In the genomic region with DNA sequence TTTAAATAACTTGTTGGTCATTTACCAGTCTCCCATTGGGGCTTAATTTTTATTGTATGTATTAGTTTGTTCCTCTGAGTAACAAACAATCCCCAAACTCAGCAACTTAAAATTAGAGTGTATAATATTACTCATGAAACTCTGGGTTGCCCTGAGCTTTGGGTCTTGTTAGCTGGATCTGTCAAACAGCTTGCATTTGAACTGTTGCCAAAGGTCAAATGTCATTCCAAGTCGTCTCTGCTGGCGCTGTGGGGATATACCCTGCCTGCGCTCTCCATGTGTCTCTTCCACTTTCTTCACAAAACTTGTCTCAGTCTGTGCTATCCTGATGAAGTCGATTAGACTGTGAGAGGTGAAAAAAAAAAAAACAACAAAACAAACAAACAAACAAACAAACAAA, we compare ENCODE assay signal across 30 mouse cellular contexts.
DNase-seq lines count a peak whose midpoint lies in the region; ATAC-seq and TF ChIP-seq lines count a peak whose summit lies in the region.
"Had no signal": no experiment of that assay in that cellular context is flagged by ENCODE, and none has a peak within 500 bp of the region (broad histone marks: within the 10 kb centered on the region; RNA-seq: fewer than 3 reads in every experiment).

No protein-coding gene starts in this region.

- no peaks in the 10 kb centered on the region for H3K36me3 ChIP-seq in hindbrain, embryonic 10.5 days
- no peaks in the 10 kb centered on the region for H3K36me3 ChIP-seq in hindbrain, embryonic 11.5 days (ENCODE audit: control insufficient read depth, insufficient read depth, low read length)
- H3K36me3 ChIP-seq in liver, adult 2 months (ENCODE audit: control insufficient read depth, insufficient read depth, low read length) = no peaks in the 10 kb centered on the region
- no peaks in the 10 kb centered on the region for H3K36me3 ChIP-seq in liver, postnatal 0 days (replicated peaks; ENCODE audit: insufficient read depth, low read length)
- H3K36me3 ChIP-seq: embryonic facial prominence, embryonic 13.5 days; forebrain, embryonic 12.5 days; forebrain, embryonic 15.5 days; G1E; heart, embryonic 12.5 days; heart, embryonic 15.5 days; hindbrain, embryonic 12.5 days had no signal

- DNase-seq in hindbrain, embryonic 10.5 days (ENCODE audit: low spot score) = peak; percentile 5
- DNase-seq in hindbrain, embryonic 11.5 days (ENCODE audit: low spot score) = no peak
- peak; percentile 64 for DNase-seq in liver, adult 2 months (ENCODE audit: extremely low read depth, low read depth, low spot score)
- no peak for DNase-seq in liver, postnatal 0 days
- peak; percentile 2 for DNase-seq in lung, postnatal 36 days
- DNase-seq in lung, postnatal 25 days (ENCODE audit: low spot score) = no peak
- peak; percentile 8 for DNase-seq in mesoderm, embryonic 11.5 days (ENCODE audit: low read depth, low spot score)
- DNase-seq in layer of hippocampus, postnatal 25 days (ENCODE audit: extremely low spot score in 1 of 2, low spot score in 1 of 2) = no peak
- DNase-seq: adrenal gland, postnatal 10 days; adrenal gland, postnatal 36 days; B cell, adult 2 months; cerebellum, adult 18-20 months; cerebellum, adult 9-10 months; cerebellum, postnatal 14 days; gastrocnemius, postnatal 25 days; heart, adult 18-20 months; heart, postnatal 10 days; heart, postnatal 36 days had no signal

- no peak for TF ChIP-seq CTCF in liver, adult 2 months (IDR thresholded peaks at IDR 0.05; ENCODE audit: low read depth, low read length)
- TF ChIP-seq CTCF in liver, postnatal 0 days (IDR thresholded peaks at IDR 0.05; ENCODE audit: low read depth) = no peak

- TF ChIP-seq EP300 in liver, postnatal 0 days (IDR thresholded peaks at IDR 0.05; ENCODE audit: low read depth) = no peak

- no peak overlapping the region for H3K27ac ChIP-seq in hindbrain, embryonic 10.5 days
- H3K27ac ChIP-seq in hindbrain, embryonic 11.5 days (ENCODE audit: low read depth, low read length) = no peak overlapping the region
- no peak overlapping the region for H3K27ac ChIP-seq in liver, adult 2 months (replicated peaks; ENCODE audit: insufficient read depth, low read depth, low read length)
- no peak overlapping the region for H3K27ac ChIP-seq in liver, postnatal 0 days (ENCODE audit: low read depth)
- H3K27ac ChIP-seq: embryonic facial prominence, embryonic 13.5 days; forebrain, embryonic 12.5 days; forebrain, embryonic 15.5 days; heart, embryonic 15.5 days; hindbrain, embryonic 12.5 days had no signal

- no peak overlapping the region for H3K4me3 ChIP-seq in hindbrain, embryonic 10.5 days
- no peak overlapping the region for H3K4me3 ChIP-seq in hindbrain, embryonic 11.5 days (ENCODE audit: low read depth, low read length)
- H3K4me3 ChIP-seq in liver, adult 2 months (ENCODE audit: insufficient read depth, low read depth, low read length) = no peak overlapping the region
- no peak overlapping the region for H3K4me3 ChIP-seq in liver, postnatal 0 days (ENCODE audit: low read depth, low read length)
- H3K4me3 ChIP-seq: embryonic facial prominence, embryonic 13.5 days; erythroblast, embryonic 14.5 days; forebrain, embryonic 12.5 days; forebrain, embryonic 15.5 days; heart, embryonic 12.5 days; heart, embryonic 15.5 days; hindbrain, embryonic 12.5 days had no signal

- no peak overlapping the region for H3K4me2 ChIP-seq in hindbrain, embryonic 11.5 days (replicated peaks; ENCODE audit: low read depth, low read length)
- no peak overlapping the region for H3K4me2 ChIP-seq in liver, postnatal 0 days (ENCODE audit: low read depth, low read length)
- H3K4me2 ChIP-seq: embryonic facial prominence, embryonic 13.5 days; forebrain, embryonic 12.5 days; forebrain, embryonic 15.5 days; heart, embryonic 12.5 days; heart, embryonic 15.5 days; hindbrain, embryonic 12.5 days had no signal

- no peak for TF ChIP-seq POLR2A in liver, adult 2 months (IDR thresholded peaks at IDR 0.05; ENCODE audit: extremely low read depth, insufficient read depth, low read length)

- H3K79me2 ChIP-seq in liver, adult 2 months (ENCODE audit: control insufficient read depth, insufficient read depth, low read length) = no peaks in the 10 kb centered on the region

- no peak overlapping the region for H3K9ac ChIP-seq in hindbrain, embryonic 11.5 days (ENCODE audit: low read depth, low read length)
- H3K9ac ChIP-seq in liver, adult 2 months (ENCODE audit: low read depth, low read length) = no peak overlapping the region
- H3K9ac ChIP-seq in liver, postnatal 0 days (replicated peaks) = no peak overlapping the region
- H3K9ac ChIP-seq: embryonic facial prominence, embryonic 13.5 days; forebrain, embryonic 12.5 days; forebrain, embryonic 15.5 days; heart, embryonic 12.5 days; heart, embryonic 15.5 days; hindbrain, embryonic 12.5 days had no signal

- ATAC-seq in hindbrain, embryonic 11.5 days (ENCODE audit: low FRiP score) = no peak
- no peak for ATAC-seq in liver, postnatal 0 days
- ATAC-seq: forebrain, embryonic 15.5 days; hindbrain, embryonic 16.5 days; inflammation-experienced regulatory T-cells, adult 6 months; Patski had no signal

- 48% methylated on average over 4 of the region's 4 CpGs for WGBS in hindbrain, embryonic 10.5 days
- 53% methylated on average over 4 of the region's 4 CpGs for WGBS in hindbrain, embryonic 11.5 days
- WGBS in liver, adult 2 months = 34% methylated on average over 4 of the region's 4 CpGs
- 52% methylated on average over 4 of the region's 4 CpGs for WGBS in liver, postnatal 0 days (ENCODE audit: insufficient replicate concordance)

- H3K9me3 ChIP-seq in hindbrain, embryonic 10.5 days = no peaks in the 10 kb centered on the region
- H3K9me3 ChIP-seq in hindbrain, embryonic 11.5 days (ENCODE audit: control insufficient read depth, low read length) = no peaks in the 10 kb centered on the region
- H3K9me3 ChIP-seq in liver, postnatal 0 days (ENCODE audit: low read length) = no peaks in the 10 kb centered on the region
- H3K9me3 ChIP-seq: embryonic facial prominence, embryonic 13.5 days; forebrain, embryonic 12.5 days; forebrain, embryonic 15.5 days; heart, embryonic 12.5 days; heart, embryonic 15.5 days; hindbrain, embryonic 12.5 days had no signal

- H3K4me1 ChIP-seq in hindbrain, embryonic 10.5 days (replicated peaks) = no peaks in the 10 kb centered on the region
- no peaks in the 10 kb centered on the region for H3K4me1 ChIP-seq in hindbrain, embryonic 11.5 days (replicated peaks; ENCODE audit: control insufficient read depth, insufficient read depth, low read length)
- peaks cover 3% of the 10 kb centered on the region; the same call in 1 of the 2 replicates for H3K4me1 ChIP-seq in liver, adult 2 months (ENCODE audit: control insufficient read depth, insufficient read depth, low read length)
- no peaks in the 10 kb centered on the region for H3K4me1 ChIP-seq in liver, postnatal 0 days (ENCODE audit: insufficient read depth)
- H3K4me1 ChIP-seq: forebrain, embryonic 12.5 days; forebrain, embryonic 15.5 days; heart, embryonic 12.5 days; heart, embryonic 15.5 days; hindbrain, embryonic 12.5 days had no signal

- H3K27me3 ChIP-seq in hindbrain, embryonic 10.5 days (ENCODE audit: insufficient read depth, poor library complexity, severe bottlenecking) = no peaks in the 10 kb centered on the region
- no peaks in the 10 kb centered on the region for H3K27me3 ChIP-seq in hindbrain, embryonic 11.5 days (ENCODE audit: control insufficient read depth, insufficient read depth, low read length)
- no peaks in the 10 kb centered on the region for H3K27me3 ChIP-seq in liver, adult 2 months (ENCODE audit: control insufficient read depth, insufficient read depth, low read length)
- H3K27me3 ChIP-seq in liver, postnatal 0 days (ENCODE audit: insufficient read depth, low read length) = no peaks in the 10 kb centered on the region
- H3K27me3 ChIP-seq: CH12.LX; embryonic facial prominence, embryonic 13.5 days; forebrain, embryonic 12.5 days; forebrain, embryonic 15.5 days; heart, embryonic 12.5 days; heart, embryonic 15.5 days; hindbrain, embryonic 12.5 days; Patski had no signal

Comparison
In these comparisons a context has a peak if more than half of its experiments do, and no peak if none do; other contexts are left out.
1. DNase-seq: peak in hindbrain, embryonic 10.5 days (single experiment), liver, adult 2 months (single experiment), lung, postnatal 36 days (single experiment) and mesoderm, embryonic 11.5 days (single experiment); none in hindbrain, embryonic 11.5 days (single experiment), liver, postnatal 0 days (single experiment), lung, postnatal 25 days (single experiment) and layer of hippocampus, postnatal 25 days (0 of 2).